In the genomic region with DNA sequence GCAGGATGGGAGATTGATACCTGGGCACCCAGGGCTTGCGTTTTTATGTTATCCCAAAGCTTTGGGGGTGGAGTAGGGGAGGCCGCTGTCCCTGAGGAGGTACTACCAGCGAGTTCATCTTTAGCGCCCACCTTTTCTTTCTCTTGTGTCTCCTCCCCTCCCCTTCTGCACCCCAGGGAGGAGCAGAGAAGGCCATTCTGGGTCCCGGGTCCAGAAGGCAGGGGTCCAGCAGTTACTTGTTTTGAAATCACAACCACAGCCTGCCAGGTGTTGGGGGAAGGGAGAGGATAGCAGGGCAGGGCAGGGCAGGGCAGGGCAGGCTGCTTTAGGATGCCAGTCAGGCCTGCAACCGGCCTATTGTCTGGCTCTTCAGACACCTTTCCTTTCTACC, we compare ENCODE assay signal across 9 mouse cellular contexts. TPM values are rescaled to one million over a fixed set of nuclear protein-coding genes. Genes with fewer than 3 reads are reported as not detected.
DNase-seq lines count a peak whose midpoint lies in the region; ATAC-seq and TF ChIP-seq lines count a peak whose summit lies in the region.
"Had no signal": no experiment of that assay in that cellular context is flagged by ENCODE, and none has a peak within 500 bp of the region (broad histone marks: within the 10 kb centered on the region; RNA-seq: fewer than 3 reads in every experiment).

No protein-coding gene starts in this region.

- ATAC-seq in liver, embryonic 11.5 days (replicated peaks; ENCODE audit: low FRiP score) = no peak
- ATAC-seq in liver, postnatal 0 days = no peak
- no peak for ATAC-seq in embryonic facial prominence, embryonic 11.5 days (replicated peaks; ENCODE audit: insufficient number of reproducible peaks, low FRiP score, low TSS enrichment, low read depth)
- ATAC-seq in hindbrain, postnatal 0 days = peak; percentile 16; the same call in 1 of the 2 replicates
- peak; percentile 33 for ATAC-seq in neural tube, embryonic 13.5 days (ENCODE audit: low read depth)
- ATAC-seq in erythroid progenitor cell, adult 5-6 weeks (replicated peaks; ENCODE audit: low FRiP score, poor library complexity, severe bottlenecking) = no peak

- TF ChIP-seq CTCF in liver, postnatal 0 days (IDR thresholded peaks at IDR 0.05; ENCODE audit: low read depth) = no peak
- TF ChIP-seq CTCF in hindbrain, postnatal 0 days (IDR thresholded peaks at IDR 0.05; ENCODE audit: low read depth) = no peak

- H3K4me3 ChIP-seq in liver, embryonic 11.5 days (ENCODE audit: low read depth, low read length) = peak overlapping the region; percentile 48; the same call in 1 of the 2 replicates
- H3K4me3 ChIP-seq in liver, postnatal 0 days (ENCODE audit: low read depth, low read length) = no peak overlapping the region
- peak overlapping the region; percentile 57 for H3K4me3 ChIP-seq in embryonic facial prominence, embryonic 11.5 days (ENCODE audit: low read depth, low read length)
- H3K4me3 ChIP-seq in hindbrain, postnatal 0 days (ENCODE audit: low read length) = peak overlapping the region; percentile 49
- H3K4me3 ChIP-seq in neural tube, embryonic 13.5 days = peak overlapping the region; percentile 80

- peaks cover 3% of the 10 kb centered on the region; the same call in 1 of the 2 replicates for H3K4me1 ChIP-seq in liver, embryonic 11.5 days (replicated peaks; ENCODE audit: control insufficient read depth, insufficient read depth, low read length)
- no peaks in the 10 kb centered on the region for H3K4me1 ChIP-seq in liver, postnatal 0 days (ENCODE audit: insufficient read depth)
- no peaks in the 10 kb centered on the region for H3K4me1 ChIP-seq in embryonic facial prominence, embryonic 11.5 days (ENCODE audit: control insufficient read depth, insufficient read depth, low read length)
- peaks cover 13% of the 10 kb centered on the region; the same call in 1 of the 2 replicates for H3K4me1 ChIP-seq in hindbrain, postnatal 0 days (ENCODE audit: insufficient read depth, low read length)
- H3K4me1 ChIP-seq in neural tube, embryonic 13.5 days (replicated peaks) = peaks cover 53% of the 10 kb centered on the region

- DNase-seq in liver, embryonic 11.5 days (ENCODE audit: low spot score) = no peak
- DNase-seq in liver, postnatal 0 days = no peak
- DNase-seq in embryonic facial prominence, embryonic 11.5 days (ENCODE audit: low spot score) = no peak
- peak; percentile 25 for DNase-seq in hindbrain, postnatal 0 days (ENCODE audit: low spot score)
- DNase-seq in layer of hippocampus, adult 11-12 months (ENCODE audit: low spot score) = no peak
- DNase-seq in thymus, postnatal 25 days = no peak

- peak overlapping the region; percentile 77 for H3K4me2 ChIP-seq in liver, embryonic 11.5 days
- no peak overlapping the region for H3K4me2 ChIP-seq in liver, postnatal 0 days (ENCODE audit: low read depth, low read length)
- H3K4me2 ChIP-seq in embryonic facial prominence, embryonic 11.5 days (ENCODE audit: low read depth, low read length) = peak overlapping the region; percentile 95
- H3K4me2 ChIP-seq in hindbrain, postnatal 0 days (ENCODE audit: low read depth, low read length) = peak overlapping the region; percentile 75
- peak overlapping the region; percentile 73 for H3K4me2 ChIP-seq in neural tube, embryonic 13.5 days

- H3K36me3 ChIP-seq in liver, embryonic 11.5 days (ENCODE audit: control insufficient read depth, insufficient read depth, low read length) = no peaks in the 10 kb centered on the region
- H3K36me3 ChIP-seq in liver, postnatal 0 days (replicated peaks; ENCODE audit: insufficient read depth, low read length) = no peaks in the 10 kb centered on the region
- H3K36me3 ChIP-seq in embryonic facial prominence, embryonic 11.5 days (replicated peaks; ENCODE audit: control insufficient read depth, insufficient read depth, low read depth, low read length) = no peaks in the 10 kb centered on the region
- H3K36me3 ChIP-seq in hindbrain, postnatal 0 days (ENCODE audit: insufficient read depth, low read length) = no peaks in the 10 kb centered on the region
- H3K36me3 ChIP-seq in neural tube, embryonic 13.5 days = no peaks in the 10 kb centered on the region

- no peak for TF ChIP-seq EP300 in liver, postnatal 0 days (IDR thresholded peaks at IDR 0.05; ENCODE audit: low read depth)

- no peak overlapping the region for H3K9ac ChIP-seq in liver, embryonic 11.5 days (ENCODE audit: low read depth, low read length)
- H3K9ac ChIP-seq in liver, postnatal 0 days (replicated peaks) = no peak overlapping the region
- H3K9ac ChIP-seq in embryonic facial prominence, embryonic 11.5 days (replicated peaks; ENCODE audit: low read length) = peak overlapping the region; percentile 86
- peak overlapping the region; percentile 86 for H3K9ac ChIP-seq in hindbrain, postnatal 0 days (replicated peaks; ENCODE audit: low read length)
- H3K9ac ChIP-seq in neural tube, embryonic 13.5 days = peak overlapping the region; percentile 92

- no peaks in the 10 kb centered on the region for H3K9me3 ChIP-seq in liver, embryonic 11.5 days (ENCODE audit: control insufficient read depth, low read length)
- H3K9me3 ChIP-seq in liver, postnatal 0 days (ENCODE audit: low read length) = no peaks in the 10 kb centered on the region
- H3K9me3 ChIP-seq in embryonic facial prominence, embryonic 11.5 days (replicated peaks; ENCODE audit: control insufficient read depth, low read length) = no peaks in the 10 kb centered on the region
- no peaks in the 10 kb centered on the region for H3K9me3 ChIP-seq in hindbrain, postnatal 0 days (ENCODE audit: low read length)
- no peaks in the 10 kb centered on the region for H3K9me3 ChIP-seq in neural tube, embryonic 13.5 days

- peaks cover 49% of the 10 kb centered on the region for H3K27me3 ChIP-seq in liver, embryonic 11.5 days (replicated peaks; ENCODE audit: control insufficient read depth, insufficient read depth, low read length)
- peaks cover 31% of the 10 kb centered on the region for H3K27me3 ChIP-seq in liver, postnatal 0 days (ENCODE audit: insufficient read depth, low read length)
- no peaks in the 10 kb centered on the region; the same call in 1 of the 2 replicates for H3K27me3 ChIP-seq in embryonic facial prominence, embryonic 11.5 days (ENCODE audit: control insufficient read depth, insufficient read depth, low read length)
- no peaks in the 10 kb centered on the region for H3K27me3 ChIP-seq in hindbrain, postnatal 0 days (ENCODE audit: insufficient read depth, low read length)
- H3K27me3 ChIP-seq in neural tube, embryonic 13.5 days = no peaks in the 10 kb centered on the region

- WGBS in liver, embryonic 11.5 days = 14% methylated on average over 6 of the region's 6 CpGs
- 16% methylated on average over 6 of the region's 6 CpGs for WGBS in liver, postnatal 0 days (ENCODE audit: insufficient replicate concordance)
- 8% methylated on average over 6 of the region's 6 CpGs for WGBS in embryonic facial prominence, embryonic 11.5 days
- 5% methylated on average over 6 of the region's 6 CpGs for whole genome bisulfite sequencing in hindbrain, postnatal 0 days
- 9% methylated on average over 6 of the region's 6 CpGs for WGBS in neural tube, embryonic 13.5 days

- H3K27ac ChIP-seq in liver, embryonic 11.5 days (ENCODE audit: low read depth, low read length) = no peak overlapping the region
- no peak overlapping the region for H3K27ac ChIP-seq in liver, postnatal 0 days (ENCODE audit: low read depth)
- H3K27ac ChIP-seq in embryonic facial prominence, embryonic 11.5 days (replicated peaks; ENCODE audit: low read depth, low read length) = no peak overlapping the region
- peak overlapping the region; percentile 86 for H3K27ac ChIP-seq in hindbrain, postnatal 0 days
- H3K27ac ChIP-seq in neural tube, embryonic 13.5 days (replicated peaks) = peak overlapping the region; percentile 97

RNA-seq across cellular contexts. Expression of a gene that starts 0.8 kb away (rescaled TPM):
- polyA plus RNA-seq in liver, embryonic 11.5 days (2014; fragmentation: Nextera tagmentation; extraction: Ambion mirVana) = 66.5 and 73.2 TPM in 2 replicates
- polyA plus RNA-seq in liver, postnatal 0 days (2015; fragmentation: Nextera tagmentation; extraction: Ambion mirVana) = 22.0 and 28.1 TPM in 2 replicates
- polyA plus RNA-seq in embryonic facial prominence, embryonic 11.5 days (2014; fragmentation: Nextera tagmentation; extraction: Ambion mirVana) = 19.1 and 22.1 TPM in 2 replicates
- total RNA-seq in hindbrain, postnatal 0 days (2014; rRNA removed) = 132 and 149 TPM in 2 replicates
- polyA plus RNA-seq in hindbrain, postnatal 0 days (2015; fragmentation: Nextera tagmentation; extraction: Ambion mirVana) = 84.6 and 90.0 TPM in 2 replicates
- polyA plus RNA-seq in neural tube, embryonic 13.5 days (2015; fragmentation: Nextera tagmentation; extraction: Ambion mirVana) = 137 and 148 TPM in 2 replicates
- 138 and 175 TPM in 2 replicates for total RNA-seq in erythroid progenitor cell, adult 5-6 weeks (2015; ENCODE audit: low replicate concordance)
- 251 and 282 TPM in 2 replicates for total RNA-seq in erythroid progenitor cell, adult 5-6 weeks (2017; ENCODE audit: low replicate concordance)

RNA-seq across cellular contexts. Expression of a gene that starts 13.3 kb away (rescaled TPM):
- polyA plus RNA-seq in liver, embryonic 11.5 days (2014; fragmentation: Nextera tagmentation; extraction: Ambion mirVana) = not detected in 2 replicates
- polyA plus RNA-seq in liver, postnatal 0 days (2015; fragmentation: Nextera tagmentation; extraction: Ambion mirVana) = not detected in 2 replicates
- not detected in 2 replicates for polyA plus RNA-seq in embryonic facial prominence, embryonic 11.5 days (2014; fragmentation: Nextera tagmentation; extraction: Ambion mirVana)
- total RNA-seq in hindbrain, postnatal 0 days (2014; rRNA removed) = not detected in 2 replicates
- polyA plus RNA-seq in hindbrain, postnatal 0 days (2015; fragmentation: Nextera tagmentation; extraction: Ambion mirVana) = not detected in 2 replicates
- not detected in 2 replicates for polyA plus RNA-seq in neural tube, embryonic 13.5 days (2015; fragmentation: Nextera tagmentation; extraction: Ambion mirVana)
- total RNA-seq in erythroid progenitor cell, adult 5-6 weeks (2015; ENCODE audit: low replicate concordance) = not detected in 2 replicates
- total RNA-seq in erythroid progenitor cell, adult 5-6 weeks (2017; ENCODE audit: low replicate concordance) = not detected in 2 replicates
- total RNA-seq: layer of hippocampus, postnatal 14 days had no signal

Comparison
In these comparisons a context has a peak if more than half of its experiments do, and no peak if none do; other contexts are left out.
1. ATAC-seq: peak in hindbrain, postnatal 0 days (single experiment) and neural tube, embryonic 13.5 days (single experiment); none in liver, embryonic 11.5 days (single experiment), liver, postnatal 0 days (single experiment), embryonic facial prominence, embryonic 11.5 days (single experiment) and erythroid progenitor cell, adult 5-6 weeks (single experiment).
2. H3K27ac ChIP-seq: peak in hindbrain, postnatal 0 days (single experiment) and neural tube, embryonic 13.5 days (single experiment); none in liver, embryonic 11.5 days (single experiment), liver, postnatal 0 days (single experiment) and embryonic facial prominence, embryonic 11.5 days (single experiment).
3. H3K9ac ChIP-seq: peak in embryonic facial prominence, embryonic 11.5 days (single experiment), hindbrain, postnatal 0 days (single experiment) and neural tube, embryonic 13.5 days (single experiment); none in liver, embryonic 11.5 days (single experiment) and liver, postnatal 0 days (single experiment).